Mouse (Mus musculus) intestine, embryonic 16.5 days (tissue): ENCODE measurements at regions not wholly inside any gene's neighbourhood (a gene's known extent, or its start where the extent isn't known, plus 50 kb on each side); places are given as distances from the start of the nearest gene placed in this dataset.

ENCODE experiments used
- ATAC-seq: fragments of 200-750 bp; cut with Nextera tagmentation; 2 replicates; pipeline ENCODE4 v1.8.0; 2017; ENCODE audit warnings: moderate TSS enrichment, moderate library complexity
- H3K27ac ChIP-seq: fragments of 300-500 bp; sonication (generic); 2 replicates; pipeline ENCODE4 v1.5.1; 2014; ENCODE audit warnings: mild to moderate bottlenecking, low read length
- H3K27me3 ChIP-seq: fragments of 300-500 bp; sonication (generic); replicated peaks from 2 replicates; pipeline ENCODE4 v1.6.1; 2014; ENCODE audit warnings: low read length, control low read depth, mixed read lengths; ENCODE audit not compliant: control insufficient read depth, insufficient read depth
- H3K36me3 ChIP-seq: fragments of 300-500 bp; sonication (generic); 2 replicates; pipeline ENCODE4 v1.6.1; 2014; ENCODE audit warnings: low read length, control low read depth; ENCODE audit not compliant: control insufficient read depth, insufficient read depth
- H3K4me1 ChIP-seq: fragments of 300-500 bp; sonication (generic); 2 replicates; pipeline ENCODE4 v1.6.1; 2014; ENCODE audit warnings: low read length, control low read depth, mixed read lengths; ENCODE audit not compliant: control insufficient read depth, insufficient read depth
- H3K4me2 ChIP-seq: fragments of 300-500 bp; sonication (generic); 2 replicates; pipeline ENCODE4 v1.6.1; 2014; ENCODE audit warnings: low read depth, low read length, control low read depth
- H3K4me3 ChIP-seq: fragments of 300-500 bp; sonication (generic); 2 replicates; pipeline ENCODE4 v1.5.1; 2014; ENCODE audit warnings: mild to moderate bottlenecking, low read length
- H3K9ac ChIP-seq: fragments of 300-500 bp; sonication (generic); 2 replicates; pipeline ENCODE4 v1.6.1; 2014; ENCODE audit warnings: low read depth, low read length
- H3K9me3 ChIP-seq: fragments of 300-500 bp; sonication (generic); 2 replicates; pipeline ENCODE4 v1.6.1; 2016; ENCODE audit warnings: low read length, control low read depth; ENCODE audit not compliant: control insufficient read depth
- WGBS: fragments of 180-500 bp; shearing (Covaris S2); extraction: QIAGEN DNeasy Blood & Tissue Kit; methylation state at CpG from one replicate; pipeline ENCODE4 v1.1.7; 2014; 5-methylcytosine and 5-hydroxymethylcytosine counted together

DNA sequence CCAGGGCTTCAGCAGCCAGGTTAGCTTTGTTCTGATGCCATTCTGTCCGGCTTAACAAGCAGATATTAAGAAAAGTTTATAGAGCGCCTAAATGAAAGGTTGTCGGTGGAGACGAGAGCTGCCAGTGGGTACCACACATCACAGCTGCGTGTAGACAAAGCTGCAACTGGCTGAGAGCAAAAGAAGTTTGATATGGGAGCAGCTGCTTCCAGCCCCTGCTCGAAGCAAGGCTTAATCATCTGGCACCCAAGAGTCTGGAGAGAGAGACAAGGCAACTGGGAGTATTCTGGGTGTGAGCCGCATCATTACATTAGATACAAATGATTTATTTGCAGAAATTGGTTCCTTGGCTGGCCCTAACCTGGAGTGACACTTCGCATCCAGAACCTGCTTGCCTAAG is 2488.7 kb upstream of the Gm7489 start:
- Histone ChIP-seq H3K4me2 (no peak overlapping the region), H3K9ac (no peak overlapping the region), H3K4me3 (no peak overlapping the region), H3K9me3 (no peaks in the 10 kb centered on the region), H3K4me1 (0 out of 2 replicates have a peak, but pooled peaks cover 3% of the 10 kb centered on the region), H3K27ac (no peak overlapping the region), H3K27me3 (no peaks in the 10 kb centered on the region), H3K36me3 (no peaks in the 10 kb centered on the region)
- 79% methylated on average over 8 of the region's 8 CpGs for WGBS
- ATAC-seq = no peak

GRCm38 (mm10) chr15:51403581-51403980 is 2481.1 kb upstream of the Gm7489 start:
- 91% methylated on average over 3 of the region's 3 CpGs for WGBS

GRCm38 (mm10) chr15:51409791-51410308 is 2474.9 kb upstream of the Gm7489 start:
- Histone ChIP-seq H3K4me1 (no peaks in the 10 kb centered on the region), H3K9me3 (no peaks in the 10 kb centered on the region), H3K36me3 (no peaks in the 10 kb centered on the region), H3K27ac (no peak overlapping the region), H3K27me3 (no peaks in the 10 kb centered on the region), H3K4me2 (no peak overlapping the region), H3K9ac (no peak overlapping the region), H3K4me3 (no peak overlapping the region)
- ATAC-seq = no peak
- whole genome bisulfite sequencing = 37% methylated on average over 6 of the region's 6 CpGs

More at GRCm38 (mm10) chr15:51403581-51403980, 2481.1 kb upstream of the Gm7489 start:
- H3K4me1 ChIP-seq = no peaks in the 10 kb centered on the region
- H3K9ac ChIP-seq = no peak overlapping the region
- H3K27ac ChIP-seq = no peak overlapping the region
- no peaks in the 10 kb centered on the region for H3K9me3 ChIP-seq
- ATAC-seq = no peak
- no peak overlapping the region for H3K4me3 ChIP-seq
- H3K4me2 ChIP-seq = no peak overlapping the region
- no peaks in the 10 kb centered on the region for H3K36me3 ChIP-seq
- H3K27me3 ChIP-seq = no peaks in the 10 kb centered on the region

DNA sequence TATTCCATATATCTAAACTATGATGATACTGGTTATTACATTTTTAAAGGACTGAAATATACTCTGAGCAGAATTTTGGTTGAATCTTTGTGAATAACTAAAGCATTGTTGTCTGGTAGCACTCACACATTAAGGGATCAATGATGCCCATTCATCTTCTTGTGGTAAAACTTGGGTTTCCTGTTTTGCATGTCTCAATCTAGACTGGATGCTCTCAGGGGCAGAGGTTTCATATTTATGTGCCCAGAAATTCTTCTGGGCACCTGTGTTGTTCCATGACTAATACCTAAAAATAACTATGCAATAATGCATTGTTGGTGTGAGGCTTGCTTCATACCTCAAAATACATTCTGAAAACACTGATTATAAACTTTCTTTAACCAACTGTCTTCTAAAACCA is 2472.7 kb upstream of the Gm7489 start:
- no peaks in the 10 kb centered on the region for H3K36me3 ChIP-seq
- H3K27ac ChIP-seq = no peak overlapping the region
- H3K4me1 ChIP-seq = no peaks in the 10 kb centered on the region
- no peaks in the 10 kb centered on the region for H3K9me3 ChIP-seq
- no peaks in the 10 kb centered on the region for H3K27me3 ChIP-seq
- no peak overlapping the region for H3K4me3 ChIP-seq
- no peak for ATAC-seq
- no peak overlapping the region for H3K4me2 ChIP-seq
- H3K9ac ChIP-seq = no peak overlapping the region

DNA sequence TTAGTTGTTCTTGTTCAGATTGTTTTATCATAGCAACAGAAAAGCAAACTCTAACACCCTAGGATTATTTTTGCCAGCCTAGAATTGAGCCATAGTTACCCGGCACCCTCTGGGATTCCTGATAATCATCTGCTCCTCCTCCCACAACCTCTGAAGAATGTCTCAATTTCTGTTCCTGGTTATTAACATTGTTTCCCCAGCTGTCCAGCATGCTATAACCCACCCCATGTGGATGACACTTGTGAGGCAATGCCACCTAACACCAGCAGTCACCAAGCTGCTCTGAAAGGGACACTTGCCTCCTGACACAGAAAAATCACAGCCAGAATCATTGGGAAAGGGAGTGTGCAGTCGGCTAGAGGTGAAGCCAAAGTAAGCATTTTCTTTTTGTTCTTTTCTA is 2442.1 kb upstream of the Gm7489 start:
- no peak overlapping the region for H3K4me2 ChIP-seq
- 72% methylated on average over 2 of the region's 2 CpGs for WGBS
- H3K9ac ChIP-seq = no peak overlapping the region
- H3K27me3 ChIP-seq = no peaks in the 10 kb centered on the region
- no peaks in the 10 kb centered on the region for H3K9me3 ChIP-seq
- ATAC-seq = no peak
- no peak overlapping the region for H3K27ac ChIP-seq
- no peak overlapping the region for H3K4me3 ChIP-seq
- no peaks in the 10 kb centered on the region for H3K4me1 ChIP-seq
- H3K36me3 ChIP-seq = no peaks in the 10 kb centered on the region

GRCm38 (mm10) chr15:51469895-51470294 is 2414.8 kb upstream of the Gm7489 start:
- Histone ChIP-seq H3K27ac (no peak overlapping the region), H3K9ac (no peak overlapping the region), H3K4me2 (no peak overlapping the region), H3K36me3 (no peaks in the 10 kb centered on the region), H3K9me3 (no peaks in the 10 kb centered on the region), H3K4me3 (no peak overlapping the region), H3K4me1 (no peaks in the 10 kb centered on the region), H3K27me3 (no peaks in the 10 kb centered on the region)
- 79% methylated on average over 3 of the region's 3 CpGs for WGBS
- ATAC-seq = no peak

DNA sequence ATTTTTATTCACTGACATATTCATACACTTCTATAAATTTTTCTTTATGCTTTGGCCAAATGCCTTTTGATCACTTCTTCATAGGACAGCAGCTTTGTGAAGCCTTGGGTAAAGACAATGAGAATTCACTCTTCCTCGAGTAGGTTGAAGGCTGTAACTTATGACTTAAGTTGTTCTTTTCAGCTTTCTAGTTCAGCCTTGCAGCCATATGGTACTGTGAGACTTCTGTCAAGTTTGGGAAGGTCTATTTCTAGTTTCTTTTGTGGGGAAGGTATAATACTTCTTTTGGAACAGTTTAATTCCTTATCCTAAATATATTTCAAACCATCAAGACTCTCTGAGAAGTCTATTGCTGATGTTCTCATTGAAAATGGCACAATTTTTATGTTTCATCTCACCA is 2413.6 kb upstream of the Gm7489 start:
- Histone ChIP-seq H3K4me2 (no peak overlapping the region), H3K27ac (no peak overlapping the region), H3K27me3 (no peaks in the 10 kb centered on the region), H3K4me3 (no peak overlapping the region), H3K4me1 (no peaks in the 10 kb centered on the region), H3K9ac (no peak overlapping the region), H3K36me3 (no peaks in the 10 kb centered on the region), H3K9me3 (no peaks in the 10 kb centered on the region)
- no peak for ATAC-seq
- WGBS = 66% methylated on average over 1 of the region's 1 CpGs

- WGBS = 88% methylated on average over 2 of the region's 2 CpGs
- Histone ChIP-seq H3K27ac (no peak overlapping the region), H3K36me3 (no peaks in the 10 kb centered on the region), H3K9me3 (no peaks in the 10 kb centered on the region), H3K4me2 (no peak overlapping the region), H3K4me3 (no peak overlapping the region), H3K9ac (no peak overlapping the region), H3K4me1 (no peaks in the 10 kb centered on the region), H3K27me3 (no peaks in the 10 kb centered on the region)
- no peak for ATAC-seq
These were observed 2412.7 kb upstream of the Gm7489 start for GRCm38 (mm10) chr15:51472049-51472448.

- 71% methylated on average over 4 of the region's 4 CpGs for WGBS
- no peaks in the 10 kb centered on the region for H3K9me3 ChIP-seq
- no peaks in the 10 kb centered on the region for H3K4me1 ChIP-seq
- no peak overlapping the region for H3K4me2 ChIP-seq
- H3K36me3 ChIP-seq = no peaks in the 10 kb centered on the region
- no peak overlapping the region for H3K4me3 ChIP-seq
- no peak for ATAC-seq
- no peak overlapping the region for H3K9ac ChIP-seq
- no peaks in the 10 kb centered on the region for H3K27me3 ChIP-seq
- no peak overlapping the region for H3K27ac ChIP-seq
These were observed 2402.8 kb upstream of the Gm7489 start for GRCm38 (mm10) chr15:51481856-51482255.

DNA sequence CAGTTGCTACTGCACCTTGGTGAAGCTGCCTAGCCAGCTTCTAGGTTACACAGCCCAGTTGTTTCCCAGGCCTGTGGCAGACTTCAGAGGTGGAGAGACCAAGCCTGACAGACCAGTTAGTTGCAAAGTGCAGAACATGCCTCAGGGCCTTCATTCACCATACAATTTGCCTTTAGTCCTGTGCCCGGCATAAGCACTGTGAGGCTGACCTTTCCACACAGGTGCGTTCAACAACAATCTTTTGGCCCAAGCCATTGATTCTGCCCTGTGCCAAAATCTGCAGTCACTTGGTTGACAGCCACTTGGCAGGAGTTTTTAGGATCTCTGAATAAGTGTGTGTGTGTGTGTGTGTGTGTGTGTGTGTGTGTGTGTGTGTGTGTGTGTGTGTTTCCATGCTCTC is 2400.5 kb upstream of the Gm7489 start:
- no peak overlapping the region for H3K4me2 ChIP-seq
- no peak overlapping the region for H3K27ac ChIP-seq
- no peak overlapping the region for H3K9ac ChIP-seq
- H3K4me1 ChIP-seq = no peaks in the 10 kb centered on the region
- no peaks in the 10 kb centered on the region for H3K36me3 ChIP-seq
- H3K9me3 ChIP-seq = no peaks in the 10 kb centered on the region
- no peak overlapping the region for H3K4me3 ChIP-seq
- ATAC-seq = no peak
- H3K27me3 ChIP-seq = no peaks in the 10 kb centered on the region
- WGBS = 79% methylated on average over 2 of the region's 2 CpGs
